Mouse (Mus musculus) C2C12 (cell line): Measurements from ENCODE around the gene Teddm1b.

Experiments
- CEBPB ChIP-seq: IDR thresholded peaks from one replicate; pipeline ENCODE4 v1.6.1; 2011; ENCODE audit warnings: low read depth, mild to moderate bottlenecking, control low read depth, moderate library complexity
- CTCF ChIP-seq: IDR thresholded peaks from one replicate; pipeline ENCODE4 v1.5.1; 2011; ENCODE audit not compliant: control insufficient read depth, insufficient read depth, insufficient read length
- MYOD1 ChIP-seq: IDR thresholded peaks from one replicate; pipeline ENCODE4 v1.6.1; 2011; ENCODE audit warnings: low read depth; ENCODE audit not compliant: control insufficient read depth, insufficient read length
- MYOG ChIP-seq: IDR thresholded peaks from one replicate; pipeline ENCODE4 v1.6.1; 2011; ENCODE audit not compliant: control insufficient read depth, insufficient read length; ENCODE audit errors: extremely low read depth

GRCm38 (mm10) chr1:153924395-153925385 lies 50.5 kb downstream of the Teddm1b start:
- TF ChIP-seq CTCF (no peak), MYOD1 (no peak), CEBPB (no peak), MYOG (no peak)
